Mouse (Mus musculus) testis, adult 2 months (tissue): ENCODE measurements around the gene Tmem127.

Experiments
- CTCF ChIP-seq: fragments of 200-500 bp; IDR thresholded peaks from 2 replicates; pipeline ENCODE4 v1.5.1; 2012; ENCODE audit warnings: low read depth, mild to moderate bottlenecking, inconsistent platforms, low read length, moderate library complexity; ENCODE audit not compliant: control insufficient read depth, insufficient read depth, insufficient replicate concordance
- POLR2A ChIP-seq: fragments of 200-500 bp; IDR thresholded peaks from 2 replicates; pipeline ENCODE4 v1.6.1; 2012; ENCODE audit warnings: low read depth, mild to moderate bottlenecking, inconsistent platforms, low read length, moderate library complexity; ENCODE audit not compliant: control insufficient read depth

GRCm38 (mm10) chr2:127252787-127253186, 5.1 kb downstream of the Tmem127 start:
- TF ChIP-seq CTCF (no peak), POLR2A (no peak)
